Mouse (Mus musculus) embryonic facial prominence, embryonic 14.5 days (tissue): ENCODE measurements at regions not wholly inside any gene's neighbourhood (a gene's known extent, or its start where the extent isn't known, plus 50 kb on each side); places are given as distances from the start of the nearest gene placed in this dataset.

Experiments
- ATAC-seq: fragments of 200-750 bp; cut with Nextera tagmentation; 2 replicates; pipeline ENCODE4 v1.8.0; 2017; ENCODE audit warnings: low read depth, moderate number of reproducible peaks, moderate TSS enrichment
- DNase-seq: peaks from one replicate; pipeline ENCODE4 v3.0.0-alpha.2; 2015; ENCODE audit warnings: low spot score
- H3K27ac ChIP-seq: fragments of 300-500 bp; sonication (generic); replicated peaks from 2 replicates; pipeline ENCODE4 v1.5.1; 2014; ENCODE audit warnings: low read depth, mild to moderate bottlenecking, low read length, moderate library complexity
- H3K27me3 ChIP-seq: fragments of 300-500 bp; sonication (generic); replicated peaks from 2 replicates; pipeline ENCODE4 v1.6.1; 2014; ENCODE audit warnings: low read length; ENCODE audit not compliant: control insufficient read depth, insufficient read depth
- H3K36me3 ChIP-seq: fragments of 300-500 bp; sonication (generic); 2 replicates; pipeline ENCODE4 v1.6.1; 2014; ENCODE audit warnings: low read length, mixed read lengths; ENCODE audit not compliant: control insufficient read depth, insufficient read depth
- H3K4me1 ChIP-seq: fragments of 300-500 bp; sonication (generic); 2 replicates; pipeline ENCODE4 v1.6.1; 2014; ENCODE audit warnings: antibody characterized with exemption, low read length; ENCODE audit not compliant: control insufficient read depth, insufficient read depth
- H3K4me2 ChIP-seq: fragments of 300-500 bp; sonication (generic); 2 replicates; pipeline ENCODE4 v1.6.1; 2014; ENCODE audit warnings: low read depth, mild to moderate bottlenecking, low read length, moderate library complexity, mixed read lengths
- H3K4me3 ChIP-seq: fragments of 300-500 bp; sonication (generic); 2 replicates; pipeline ENCODE4 v1.5.1; 2014; ENCODE audit warnings: low read depth, mild to moderate bottlenecking, low read length
- H3K9ac ChIP-seq: fragments of 300-500 bp; sonication (generic); 2 replicates; pipeline ENCODE4 v1.6.1; 2014; ENCODE audit warnings: low read depth, mild to moderate bottlenecking, low read length, moderate library complexity, mixed read lengths
- H3K9me3 ChIP-seq: fragments of 300-500 bp; sonication (generic); 2 replicates; pipeline ENCODE4 v1.6.1; 2016; ENCODE audit warnings: low read length; ENCODE audit not compliant: control insufficient read depth
- WGBS: fragments of 180-500 bp; shearing (Covaris S2); extraction: QIAGEN DNeasy Blood & Tissue Kit; methylation state at CpG from one replicate; pipeline ENCODE4 v1.1.7; 2014; 5-methylcytosine and 5-hydroxymethylcytosine counted together

GRCm38 (mm10) chr2:160421216-160421911 lies 54.5 kb upstream of the Mafb start:
- DNase-seq = peak; percentile 23
- no peak; the same call in 1 of the 2 replicates for ATAC-seq
- Histone ChIP-seq H3K9me3 (no peaks in the 10 kb centered on the region), H3K36me3 (no peaks in the 10 kb centered on the region), H3K9ac (no peak overlapping the region), H3K4me3 (no peak overlapping the region), H3K4me1 (peaks cover 5% of the 10 kb centered on the region; the same call in 1 of the 2 replicates), H3K27ac (no peak overlapping the region), H3K27me3 (no peaks in the 10 kb centered on the region), H3K4me2 (peak overlapping the region; percentile 34)
- WGBS = 15% methylated on average over 13 of the region's 13 CpGs

GRCm38 (mm10) chr2:160424491-160424890 lies 57.6 kb upstream of the Mafb start:
- Histone ChIP-seq H3K4me3 (no peak overlapping the region), H3K36me3 (no peaks in the 10 kb centered on the region), H3K27ac (no peak overlapping the region), H3K27me3 (no peaks in the 10 kb centered on the region), H3K9ac (no peak overlapping the region), H3K4me1 (peaks cover 5% of the 10 kb centered on the region; the same call in 1 of the 2 replicates), H3K9me3 (no peaks in the 10 kb centered on the region), H3K4me2 (no peak overlapping the region)
- ATAC-seq (no peak), DNase-seq (no peak)
- 91% methylated on average over 7 of the region's 7 CpGs for WGBS

- H3K27me3 ChIP-seq = no peaks in the 10 kb centered on the region
- DNase-seq (no peak), ATAC-seq (no peak)
- no peak overlapping the region for H3K27ac ChIP-seq
- H3K36me3 ChIP-seq = no peaks in the 10 kb centered on the region
- H3K4me1 ChIP-seq = no peaks in the 10 kb centered on the region; the same call in 1 of the 2 replicates
- WGBS = 55% methylated on average over 10 of the region's 10 CpGs
- no peak overlapping the region for H3K9ac ChIP-seq
- no peak overlapping the region for H3K4me3 ChIP-seq
- no peak overlapping the region for H3K4me2 ChIP-seq
- H3K9me3 ChIP-seq = no peaks in the 10 kb centered on the region
Observed at GRCm38 (mm10) chr2:160427431-160427830, 60.6 kb upstream of the Mafb start.

- peak overlapping the region; percentile 14; the same call in 1 of the 2 replicates for H3K9ac ChIP-seq
- peak; percentile 88 for DNase-seq
Observed at GRCm38 (mm10) chr2:160433252-160433651, 66.4 kb upstream of the Mafb start.

GRCm38 (mm10) chr2:160434701-160435100 lies 67.8 kb upstream of the Mafb start:
- H3K9me3 ChIP-seq = no peaks in the 10 kb centered on the region
- no peak for DNase-seq
- H3K27me3 ChIP-seq = no peaks in the 10 kb centered on the region; the same call in 1 of the 2 replicates
- no peak overlapping the region for H3K27ac ChIP-seq
- ATAC-seq = no peak
- no peaks in the 10 kb centered on the region for H3K36me3 ChIP-seq
- no peak overlapping the region for H3K4me3 ChIP-seq
- 85% methylated on average over 5 of the region's 5 CpGs for WGBS
- H3K4me2 ChIP-seq = no peak overlapping the region
- H3K4me1 ChIP-seq = peaks cover 8% of the 10 kb centered on the region
- H3K9ac ChIP-seq = no peak overlapping the region

More at GRCm38 (mm10) chr2:160433252-160433651, 66.4 kb upstream of the Mafb start:
- H3K4me3 ChIP-seq = no peak overlapping the region
- H3K9me3 ChIP-seq = no peaks in the 10 kb centered on the region
- no peak overlapping the region for H3K4me2 ChIP-seq
- peak; percentile 78; the same call in 1 of the 2 replicates for ATAC-seq
- peak overlapping the region; percentile 63 for H3K27ac ChIP-seq
- H3K4me1 ChIP-seq = peaks cover 8% of the 10 kb centered on the region
- H3K36me3 ChIP-seq = no peaks in the 10 kb centered on the region
- no peaks in the 10 kb centered on the region; the same call in 1 of the 2 replicates for H3K27me3 ChIP-seq
- WGBS = 37% methylated on average over 10 of the region's 10 CpGs

- no peaks in the 10 kb centered on the region; the same call in 1 of the 2 replicates for H3K27me3 ChIP-seq
- DNase-seq (no peak), ATAC-seq (no peak)
- H3K4me1 ChIP-seq = peaks cover 8% of the 10 kb centered on the region
- WGBS = 81% methylated on average over 3 of the region's 3 CpGs
- H3K27ac ChIP-seq = no peak overlapping the region
- H3K9me3 ChIP-seq = no peaks in the 10 kb centered on the region
- H3K4me3 ChIP-seq = no peak overlapping the region
- H3K9ac ChIP-seq = no peak overlapping the region
- no peak overlapping the region for H3K4me2 ChIP-seq
- H3K36me3 ChIP-seq = no peaks in the 10 kb centered on the region
Observed at GRCm38 (mm10) chr2:160435622-160436021, 68.8 kb upstream of the Mafb start.

GRCm38 (mm10) chr2:160439028-160439427 lies 72.2 kb upstream of the Mafb start:
- 87% methylated on average over 2 of the region's 2 CpGs for WGBS
- no peaks in the 10 kb centered on the region; the same call in 1 of the 2 replicates for H3K27me3 ChIP-seq
- H3K9me3 ChIP-seq = no peaks in the 10 kb centered on the region
- no peak for DNase-seq
- no peak for ATAC-seq
- H3K4me2 ChIP-seq = no peak overlapping the region
- H3K4me1 ChIP-seq = no peaks in the 10 kb centered on the region
- no peak overlapping the region for H3K27ac ChIP-seq
- H3K9ac ChIP-seq = no peak overlapping the region
- H3K4me3 ChIP-seq = no peak overlapping the region
- H3K36me3 ChIP-seq = no peaks in the 10 kb centered on the region

GRCm38 (mm10) chr2:160440236-160440635 lies 73.4 kb upstream of the Mafb start:
- Histone ChIP-seq H3K27me3 (no peaks in the 10 kb centered on the region; the same call in 1 of the 2 replicates), H3K27ac (no peak overlapping the region), H3K4me3 (no peak overlapping the region), H3K4me2 (no peak overlapping the region), H3K9me3 (no peaks in the 10 kb centered on the region), H3K36me3 (no peaks in the 10 kb centered on the region), H3K4me1 (no peaks in the 10 kb centered on the region), H3K9ac (no peak overlapping the region)
- WGBS = 67% methylated on average over 9 of the region's 9 CpGs
- ATAC-seq (no peak), DNase-seq (no peak)

- Histone ChIP-seq H3K9me3 (no peaks in the 10 kb centered on the region), H3K9ac (no peak overlapping the region), H3K4me1 (peaks cover 16% of the 10 kb centered on the region), H3K4me3 (peak overlapping the region; percentile 32), H3K27me3 (no peaks in the 10 kb centered on the region), H3K36me3 (no peaks in the 10 kb centered on the region), H3K4me2 (peak overlapping the region; percentile 60), H3K27ac (peak overlapping the region; percentile 83)
- WGBS = 7% methylated on average over 8 of the region's 8 CpGs
- DNase-seq (no peak), ATAC-seq (peak; percentile 16)
Observed at GRCm38 (mm10) chr2:160451057-160451456, 84.2 kb upstream of the Mafb start.
